Mouse (Mus musculus): ENCODE measurements around the gene Phgdh. TPM values are rescaled to one million over a fixed set of nuclear protein-coding genes. Genes with fewer than 3 reads are reported as not detected.
A peak's percentile ranks its signal among the peaks of the same experiment; 100 is the strongest.

Phgdh gene
- polyA plus RNA-seq, 1 experiment from 2014 or later = 554 TPM

- Histone ChIP-seq H3K9me3 (ENCODE audit: control insufficient read depth, low read length) (no peaks in the 10 kb centered on the region), H3K4me2 (peak overlapping the region; percentile 93), H3K27ac (ENCODE audit: low read depth, low read length) (peak overlapping the region; percentile 82), H3K9ac (ENCODE audit: low read depth, low read length) (peak overlapping the region; percentile 89), H3K4me3 (ENCODE audit: low read depth, low read length) (peak overlapping the region; percentile 81), H3K27me3 (replicated peaks; ENCODE audit: control insufficient read depth, insufficient read depth, low read length) (no peaks in the 10 kb centered on the region), H3K4me1 (replicated peaks; ENCODE audit: control insufficient read depth, insufficient read depth, low read length) (peaks cover 33% of the 10 kb centered on the region), H3K36me3 (ENCODE audit: control insufficient read depth, insufficient read depth, low read length) (peaks cover 7% of the 10 kb centered on the region; the same call in 1 of the 2 replicates)
- ATAC-seq (replicated peaks; ENCODE audit: low FRiP score) = peak; percentile 52
- WGBS = 4% methylated on average over 15 of the region's 15 CpGs
- peak; percentile 61 for DNase-seq (ENCODE audit: low spot score)
Measured at GRCm38 (mm10) chr3:98338584-98339041, 1.2 kb downstream of the Phgdh start.

- Histone ChIP-seq H3K4me2 (peak overlapping the region; percentile 93), H3K4me1 (replicated peaks; ENCODE audit: control insufficient read depth, insufficient read depth, low read length) (peaks cover 33% of the 10 kb centered on the region), H3K27ac (ENCODE audit: low read depth, low read length) (peak overlapping the region; percentile 48; the same call in 1 of the 2 replicates), H3K27me3 (replicated peaks; ENCODE audit: control insufficient read depth, insufficient read depth, low read length) (no peaks in the 10 kb centered on the region), H3K9me3 (ENCODE audit: control insufficient read depth, low read length) (no peaks in the 10 kb centered on the region), H3K36me3 (ENCODE audit: control insufficient read depth, insufficient read depth, low read length) (peaks cover 18% of the 10 kb centered on the region; the same call in 1 of the 2 replicates), H3K9ac (ENCODE audit: low read depth, low read length) (peak overlapping the region; percentile 89), H3K4me3 (ENCODE audit: low read depth, low read length) (peak overlapping the region; percentile 81)
- WGBS = 73% methylated on average over 22 of the region's 22 CpGs
- no peak for ATAC-seq (replicated peaks; ENCODE audit: low FRiP score)
- no peak for DNase-seq (ENCODE audit: low spot score)
Measured at GRCm38 (mm10) chr3:98336661-98337654, 2.8 kb downstream of the Phgdh start.

- Histone ChIP-seq H3K9ac (ENCODE audit: low read depth, low read length) (peak overlapping the region; percentile 16; the same call in 1 of the 2 replicates), H3K36me3 (ENCODE audit: control insufficient read depth, insufficient read depth, low read length) (peaks cover 19% of the 10 kb centered on the region; the same call in 1 of the 2 replicates), H3K4me3 (ENCODE audit: low read depth, low read length) (0 out of 2 replicates have a peak overlapping the region, but pooled peaks have one; percentile 24), H3K9me3 (ENCODE audit: control insufficient read depth, low read length) (no peaks in the 10 kb centered on the region), H3K27me3 (replicated peaks; ENCODE audit: control insufficient read depth, insufficient read depth, low read length) (no peaks in the 10 kb centered on the region), H3K27ac (ENCODE audit: low read depth, low read length) (peak overlapping the region; percentile 30), H3K4me2 (peak overlapping the region; percentile 93), H3K4me1 (replicated peaks; ENCODE audit: control insufficient read depth, insufficient read depth, low read length) (peaks cover 33% of the 10 kb centered on the region)
- no peak for ATAC-seq (replicated peaks; ENCODE audit: low FRiP score)
- 57% methylated on average over 7 of the region's 7 CpGs for WGBS
- no peak for DNase-seq (ENCODE audit: low spot score)
Measured at GRCm38 (mm10) chr3:98335886-98336285, 3.9 kb downstream of the Phgdh start.

- DNase-seq (ENCODE audit: low spot score) (no peak), ATAC-seq (replicated peaks; ENCODE audit: low FRiP score) (no peak)
- Histone ChIP-seq H3K4me1 (replicated peaks; ENCODE audit: control insufficient read depth, insufficient read depth, low read length) (peaks cover 33% of the 10 kb centered on the region), H3K27ac (ENCODE audit: low read depth, low read length) (0 out of 2 replicates have a peak overlapping the region, but pooled peaks have one; percentile 30), H3K4me2 (peak overlapping the region; percentile 93), H3K27me3 (replicated peaks; ENCODE audit: control insufficient read depth, insufficient read depth, low read length) (no peaks in the 10 kb centered on the region), H3K4me3 (ENCODE audit: low read depth, low read length) (no peak overlapping the region), H3K9ac (ENCODE audit: low read depth, low read length) (no peak overlapping the region), H3K9me3 (ENCODE audit: control insufficient read depth, low read length) (no peaks in the 10 kb centered on the region), H3K36me3 (ENCODE audit: control insufficient read depth, insufficient read depth, low read length) (peaks cover 20% of the 10 kb centered on the region; the same call in 1 of the 2 replicates)
Measured at GRCm38 (mm10) chr3:98335331-98335730, 4.5 kb downstream of the Phgdh start.

GRCm38 (mm10) chr3:98334010-98334409, 5.8 kb downstream of the Phgdh start:
- H3K9ac ChIP-seq (ENCODE audit: low read depth, low read length) = no peak overlapping the region
- DNase-seq (ENCODE audit: low spot score) (no peak), ATAC-seq (replicated peaks; ENCODE audit: low FRiP score) (peak; percentile 44; the same call in 1 of the 2 replicates)
- H3K27me3 ChIP-seq (replicated peaks; ENCODE audit: control insufficient read depth, insufficient read depth, low read length) = no peaks in the 10 kb centered on the region
- 76% methylated on average over 2 of the region's 2 CpGs for WGBS
- no peaks in the 10 kb centered on the region for H3K9me3 ChIP-seq (ENCODE audit: control insufficient read depth, low read length)
- peak overlapping the region; percentile 16; the same call in 1 of the 2 replicates for H3K4me2 ChIP-seq
- peaks cover 33% of the 10 kb centered on the region for H3K4me1 ChIP-seq (replicated peaks; ENCODE audit: control insufficient read depth, insufficient read depth, low read length)
- H3K36me3 ChIP-seq (ENCODE audit: control insufficient read depth, insufficient read depth, low read length) = peaks cover 23% of the 10 kb centered on the region
- H3K27ac ChIP-seq (ENCODE audit: low read depth, low read length) = no peak overlapping the region
- no peak overlapping the region for H3K4me3 ChIP-seq (ENCODE audit: low read depth, low read length)

GRCm38 (mm10) chr3:98324235-98324634, 15.6 kb downstream of the Phgdh start:
- DNase-seq (ENCODE audit: low spot score) (no peak), ATAC-seq (replicated peaks; ENCODE audit: low FRiP score) (no peak)
- no peak overlapping the region for H3K27ac ChIP-seq (ENCODE audit: low read depth, low read length)
- no peak overlapping the region for H3K4me2 ChIP-seq
- no peaks in the 10 kb centered on the region for H3K27me3 ChIP-seq (replicated peaks; ENCODE audit: control insufficient read depth, insufficient read depth, low read length)
- H3K9ac ChIP-seq (ENCODE audit: low read depth, low read length) = no peak overlapping the region
- no peak overlapping the region for H3K4me3 ChIP-seq (ENCODE audit: low read depth, low read length)
- H3K36me3 ChIP-seq (ENCODE audit: control insufficient read depth, insufficient read depth, low read length) = peaks cover 35% of the 10 kb centered on the region
- no peaks in the 10 kb centered on the region for H3K4me1 ChIP-seq (replicated peaks; ENCODE audit: control insufficient read depth, insufficient read depth, low read length)
- WGBS = 86% methylated on average over 9 of the region's 9 CpGs
- no peaks in the 10 kb centered on the region for H3K9me3 ChIP-seq (ENCODE audit: control insufficient read depth, low read length)

GRCm38 (mm10) chr3:98322209-98322608, 17.6 kb downstream of the Phgdh start:
- H3K4me3 ChIP-seq (ENCODE audit: low read depth, low read length) = no peak overlapping the region
- ATAC-seq (replicated peaks; ENCODE audit: low FRiP score) = no peak
- peaks cover 36% of the 10 kb centered on the region; the same call in 1 of the 2 replicates for H3K36me3 ChIP-seq (ENCODE audit: control insufficient read depth, insufficient read depth, low read length)
- H3K9ac ChIP-seq (ENCODE audit: low read depth, low read length) = no peak overlapping the region
- no peaks in the 10 kb centered on the region for H3K4me1 ChIP-seq (replicated peaks; ENCODE audit: control insufficient read depth, insufficient read depth, low read length)
- no peak overlapping the region for H3K27ac ChIP-seq (ENCODE audit: low read depth, low read length)
- 86% methylated on average over 5 of the region's 5 CpGs for WGBS
- H3K27me3 ChIP-seq (replicated peaks; ENCODE audit: control insufficient read depth, insufficient read depth, low read length) = no peaks in the 10 kb centered on the region
- no peak overlapping the region for H3K4me2 ChIP-seq
- H3K9me3 ChIP-seq (ENCODE audit: control insufficient read depth, low read length) = no peaks in the 10 kb centered on the region
- no peak for DNase-seq (ENCODE audit: low spot score)

- H3K9me3 ChIP-seq (ENCODE audit: control insufficient read depth, low read length) = no peaks in the 10 kb centered on the region
- DNase-seq (ENCODE audit: low spot score) (no peak), ATAC-seq (replicated peaks; ENCODE audit: low FRiP score) (no peak)
- H3K4me2 ChIP-seq = no peak overlapping the region
- peaks cover 32% of the 10 kb centered on the region; the same call in 1 of the 2 replicates for H3K36me3 ChIP-seq (ENCODE audit: control insufficient read depth, insufficient read depth, low read length)
- no peaks in the 10 kb centered on the region for H3K4me1 ChIP-seq (replicated peaks; ENCODE audit: control insufficient read depth, insufficient read depth, low read length)
- no peak overlapping the region for H3K9ac ChIP-seq (ENCODE audit: low read depth, low read length)
- H3K27ac ChIP-seq (ENCODE audit: low read depth, low read length) = no peak overlapping the region
- H3K27me3 ChIP-seq (replicated peaks; ENCODE audit: control insufficient read depth, insufficient read depth, low read length) = no peaks in the 10 kb centered on the region
- WGBS = 85% methylated on average over 2 of the region's 2 CpGs
- H3K4me3 ChIP-seq (ENCODE audit: low read depth, low read length) = no peak overlapping the region
Measured at GRCm38 (mm10) chr3:98319190-98319589, 20.6 kb downstream of the Phgdh start.

All from liver, embryonic 11.5 days (tissue).